Mouse (Mus musculus) lung, adult 18-20 months (tissue): Measurements from ENCODE around the gene Rpl36al.

ENCODE experiments used
- DNase-seq, 2 experiments: peaks; one replicate each; pipeline ENCODE4 v3.0.0; 2022; ENCODE audit warnings: mixed read lengths in 2 of 2

Gene Rpl36al

DNA sequence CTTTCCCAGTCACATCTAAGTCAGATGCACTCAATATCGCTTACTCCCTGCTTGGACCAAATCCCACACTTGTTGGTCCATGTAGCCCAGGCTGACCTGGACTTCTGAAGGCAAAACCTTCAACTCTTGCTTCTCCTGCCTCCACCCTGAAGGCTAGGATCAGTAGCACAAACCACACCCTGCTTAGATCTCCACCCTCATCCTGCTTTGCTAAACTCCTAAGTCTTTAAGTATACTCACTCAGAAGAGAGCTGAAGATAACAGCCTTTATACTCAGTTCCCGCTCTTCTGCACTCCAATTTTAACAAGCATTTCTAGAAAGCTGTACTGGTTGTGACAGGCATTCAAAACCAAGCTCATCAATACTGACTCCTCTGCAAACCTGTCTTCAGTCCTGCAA is 26.8 kb downstream of the Rpl36al start:
- no peak for DNase-seq

DNA sequence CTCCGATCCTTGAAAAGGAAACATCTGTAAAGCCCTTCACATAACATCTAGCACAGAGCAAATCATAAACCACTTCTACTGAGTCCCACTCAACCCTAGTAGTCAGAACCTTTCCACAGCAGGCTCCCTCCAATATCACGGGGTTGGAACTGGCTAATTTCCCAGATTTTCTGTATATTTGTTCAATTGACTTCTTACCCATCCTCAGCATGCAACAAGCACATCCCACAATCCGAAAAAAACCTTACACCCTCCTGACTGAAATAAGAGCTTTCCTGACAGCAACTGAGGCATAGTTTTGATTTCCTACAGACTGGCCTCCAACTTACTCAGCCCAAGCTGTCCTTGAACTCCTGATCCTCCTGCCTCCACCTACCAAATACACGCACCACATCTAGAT is 27.4 kb downstream of the Rpl36al start:
- DNase-seq, result no peak

DNA sequence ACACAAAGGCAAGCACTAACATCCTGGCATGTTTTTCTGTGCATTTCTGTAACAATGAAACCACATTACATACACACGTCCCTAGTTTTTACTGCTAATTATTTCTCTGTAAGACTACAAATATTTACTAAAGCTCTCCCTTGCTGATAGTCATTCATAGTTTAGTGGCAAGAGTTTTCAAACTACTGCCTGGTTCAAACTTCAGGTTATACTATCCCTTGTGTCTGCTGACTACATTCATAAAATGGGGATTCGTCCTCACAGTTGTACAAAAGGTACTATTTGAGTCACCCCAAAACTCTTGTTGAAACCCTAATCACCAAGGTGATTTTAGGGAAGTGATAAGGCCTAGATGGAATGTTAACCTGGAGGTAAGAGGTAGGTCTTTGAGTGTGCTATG is 28.0 kb downstream of the Rpl36al start:
- DNase-seq, result no peak

DNA sequence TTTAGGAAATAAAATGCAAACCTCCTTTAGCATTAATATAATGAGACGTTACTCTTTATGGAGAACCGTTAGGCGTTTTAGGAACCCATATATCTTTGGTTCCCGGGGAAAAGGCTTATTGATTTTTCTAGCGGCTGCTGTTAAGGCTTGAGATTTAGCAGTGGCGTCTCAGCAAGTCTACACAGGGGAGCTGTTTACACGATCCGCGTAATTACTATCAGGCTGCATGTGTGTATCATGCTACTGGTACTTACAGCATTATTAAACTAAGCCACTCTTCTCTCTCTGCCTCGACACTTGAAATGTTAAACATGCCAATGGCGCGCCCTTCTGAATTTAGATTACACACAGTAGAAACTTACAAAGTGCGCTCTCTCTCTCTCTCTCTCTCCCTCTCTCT is 33.8 kb downstream of the Rpl36al start:
- no peak for DNase-seq

DNA sequence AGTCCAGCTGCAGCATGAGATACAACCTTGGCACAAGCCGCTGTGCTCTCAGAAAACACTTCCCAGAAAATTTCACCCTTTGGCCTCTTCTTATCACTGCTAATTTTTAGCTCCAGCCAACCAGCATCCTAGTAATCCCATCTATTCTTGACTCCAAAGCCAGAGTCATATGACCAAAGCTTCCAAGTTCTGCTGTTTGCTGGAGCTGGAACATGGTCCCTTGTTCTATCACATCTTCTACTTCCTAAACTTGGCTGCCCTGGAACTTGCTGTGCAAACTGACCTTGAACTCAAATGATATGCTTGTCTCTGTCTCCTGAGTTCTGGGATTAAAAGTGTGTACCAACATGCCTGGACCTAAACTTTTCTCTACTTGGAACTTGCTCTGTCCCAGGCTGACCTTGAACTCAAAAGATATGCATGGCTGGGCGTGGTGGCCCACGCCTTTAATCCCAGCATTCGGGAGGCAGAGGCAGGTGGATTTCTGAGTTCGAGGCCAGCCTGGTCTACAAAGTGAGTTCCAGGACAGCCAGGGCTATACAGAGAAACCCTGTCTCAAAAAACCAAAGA is 36.6 kb downstream of the Rpl36al start:
- no peak for DNase-seq

DNA sequence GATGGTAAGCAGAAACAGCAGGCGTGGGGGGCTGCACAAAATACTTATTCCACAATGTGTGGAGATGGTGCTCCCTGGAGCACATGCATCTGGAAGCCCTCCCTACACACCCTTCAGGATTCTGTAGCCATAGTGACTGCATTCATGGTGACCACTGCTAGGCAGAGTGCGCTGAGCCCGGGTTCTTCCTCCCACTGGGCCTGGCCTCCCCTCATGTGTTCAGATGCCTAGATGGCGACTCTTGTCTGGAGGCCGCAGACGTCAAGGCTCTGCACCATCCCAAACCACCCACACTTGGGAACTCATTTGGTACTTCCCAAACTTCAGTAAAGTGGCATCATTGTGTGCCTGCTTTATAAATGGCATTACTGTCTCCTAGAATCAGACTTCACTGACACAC is 40.4 kb downstream of the Rpl36al start:
- DNase-seq, result no peak

DNA sequence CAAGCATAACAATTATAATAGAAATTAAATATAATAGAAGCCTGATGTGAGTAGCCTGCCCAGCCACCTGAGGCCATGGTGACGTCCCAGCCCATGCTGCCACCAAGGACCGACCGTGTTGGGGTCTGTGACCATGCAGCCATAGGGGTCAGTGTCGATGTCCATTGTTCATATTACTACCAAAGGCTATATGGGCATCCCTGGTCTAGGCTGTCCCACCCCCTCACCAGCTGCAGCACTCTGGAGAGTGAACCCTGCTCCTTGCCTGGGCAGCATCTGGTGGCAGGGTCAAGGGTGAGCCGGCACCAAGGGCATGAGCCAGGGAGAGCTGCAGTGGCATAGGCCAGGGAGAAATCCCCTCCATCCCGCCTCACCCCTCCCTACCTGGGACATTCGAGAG is 44.0 kb downstream of the Rpl36al start:
- no peak for DNase-seq

DNA sequence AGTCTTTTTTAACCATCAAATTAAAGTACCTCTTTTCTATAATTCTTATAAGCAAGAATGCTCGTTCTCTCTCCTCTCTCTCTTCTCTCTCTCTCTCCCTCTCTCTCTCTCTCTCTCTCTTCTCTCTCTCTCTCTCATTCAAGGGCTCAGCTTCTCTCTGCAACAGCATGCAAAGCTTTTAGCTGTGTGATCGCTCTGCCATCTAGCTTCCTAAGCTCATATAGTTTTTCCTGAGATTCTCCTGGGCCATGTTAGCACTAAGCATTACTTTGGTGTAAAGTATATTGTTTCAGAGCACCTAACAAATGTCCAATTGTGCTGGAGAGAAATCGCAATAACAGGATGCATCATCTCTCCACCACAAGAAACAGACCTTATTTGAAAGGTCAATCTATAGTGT is 44.7 kb downstream of the Rpl36al start:
- no peak for DNase-seq
